Mouse (Mus musculus): Measurements from ENCODE around the gene Snrnp70.
"Not testable (repeated sequence)": the region's sequence is repeated elsewhere in the genome, so short reads cannot be mapped to it uniquely, and the experiment has no call there.

Gene Snrnp70

GRCm38 (mm10) chr7:45368178-45368577 lies 27.4 kb downstream of the Snrnp70 start:
- DNase-seq (ENCODE audit: low spot score in 2 of 2): no peak

- DNase-seq (ENCODE audit: low spot score in 2 of 2): peak; percentile 94 to 97
Measured at GRCm38 (mm10) chr7:45367020-45367880, 28.3 kb downstream of the Snrnp70 start.

GRCm38 (mm10) chr7:45366652-45367019 lies 28.9 kb downstream of the Snrnp70 start, which contains the start of gene Ppfia3:
TSS of gene Ppfia3 (minus strand) at chr7:45367019.
- no peak for DNase-seq (ENCODE audit: low spot score in 2 of 2)

- peak in 1 of 2 experiments; percentile 33 for DNase-seq (ENCODE audit: low spot score in 2 of 2)
Measured at GRCm38 (mm10) chr7:45365742-45366651, 29.5 kb downstream of the Snrnp70 start.

- DNase-seq (ENCODE audit: low spot score in 2 of 2): no peak
Measured at GRCm38 (mm10) chr7:45363983-45364382, 31.6 kb downstream of the Snrnp70 start.

- DNase-seq (ENCODE audit: low spot score in 2 of 2): no peak
Measured at GRCm38 (mm10) chr7:45362801-45363200, 32.7 kb downstream of the Snrnp70 start.

GRCm38 (mm10) chr7:45361243-45361804 lies 34.2 kb downstream of the Snrnp70 start:
- DNase-seq (ENCODE audit: low spot score in 2 of 2): peak; percentile 40 to 55

GRCm38 (mm10) chr7:45360404-45361125 lies 35.0 kb downstream of the Snrnp70 start:
- no peak for DNase-seq (ENCODE audit: low spot score in 2 of 2)

GRCm38 (mm10) chr7:45359081-45359480 lies 36.5 kb downstream of the Snrnp70 start:
- DNase-seq (ENCODE audit: low spot score in 2 of 2): not testable (repeated sequence)

- no peak for DNase-seq (ENCODE audit: low spot score in 2 of 2)
Measured at GRCm38 (mm10) chr7:45356087-45356486, 39.5 kb downstream of the Snrnp70 start.

GRCm38 (mm10) chr7:45355318-45356020 lies 40.1 kb downstream of the Snrnp70 start:
- no peak for DNase-seq (ENCODE audit: low spot score in 2 of 2)

- no peak for DNase-seq (ENCODE audit: low spot score in 2 of 2)
Measured at GRCm38 (mm10) chr7:45353041-45353440, 42.5 kb downstream of the Snrnp70 start.

GRCm38 (mm10) chr7:45346905-45347304 lies 48.6 kb downstream of the Snrnp70 start:
- DNase-seq (ENCODE audit: low spot score in 2 of 2): no peak

- no peak for DNase-seq (ENCODE audit: low spot score in 2 of 2)
Measured at GRCm38 (mm10) chr7:45343543-45343942, 52.0 kb downstream of the Snrnp70 start.

- DNase-seq (ENCODE audit: low spot score in 2 of 2): no peak
Measured at GRCm38 (mm10) chr7:45342081-45342480, 53.5 kb downstream of the Snrnp70 start.

GRCm38 (mm10) chr7:45341303-45341702 lies 54.2 kb downstream of the Snrnp70 start:
- DNase-seq (ENCODE audit: low spot score in 2 of 2): peak; percentile 63 to 77

GRCm38 (mm10) chr7:45340669-45341068 lies 54.9 kb downstream of the Snrnp70 start:
- DNase-seq (ENCODE audit: low spot score in 2 of 2): peak; percentile 51 to 57

- DNase-seq (ENCODE audit: low spot score in 2 of 2): no peak
Measured at GRCm38 (mm10) chr7:45340066-45340442, 55.5 kb downstream of the Snrnp70 start.

GRCm38 (mm10) chr7:45339410-45340065 lies 56.0 kb downstream of the Snrnp70 start:
- peak; percentile 55 to 63 for DNase-seq (ENCODE audit: low spot score in 2 of 2)

Measured in heart, adult 9 months (tissue).